Mouse (Mus musculus) thymus, adult 2 months (tissue): ENCODE data around the gene Cnfn.

Experiments
- CTCF ChIP-seq: fragments of 200-500 bp; IDR thresholded peaks from 2 replicates; pipeline ENCODE4 v1.5.1; 2012; ENCODE audit warnings: mild to moderate bottlenecking, control low read depth, low read length, moderate library complexity, borderline replicate concordance; ENCODE audit not compliant: control insufficient read depth, poor library complexity, insufficient read depth; ENCODE audit errors: extremely low read depth
- POLR2A ChIP-seq: fragments of 200-500 bp; IDR thresholded peaks from 2 replicates; pipeline ENCODE4 v1.6.1; 2012; ENCODE audit warnings: mild to moderate bottlenecking, low read length, control low read depth, moderate library complexity; ENCODE audit not compliant: control insufficient read depth, poor library complexity, insufficient read depth; ENCODE audit errors: extremely low read depth

GRCm38 (mm10) chr7:25412833-25413441 is 43.4 kb upstream of the Cnfn start, which contains the start of gene Cxcl17:
- TF ChIP-seq CTCF (no peak), POLR2A (no peak)
